8 mouse cellular contexts compared by ENCODE assay signal in the genomic region with DNA sequence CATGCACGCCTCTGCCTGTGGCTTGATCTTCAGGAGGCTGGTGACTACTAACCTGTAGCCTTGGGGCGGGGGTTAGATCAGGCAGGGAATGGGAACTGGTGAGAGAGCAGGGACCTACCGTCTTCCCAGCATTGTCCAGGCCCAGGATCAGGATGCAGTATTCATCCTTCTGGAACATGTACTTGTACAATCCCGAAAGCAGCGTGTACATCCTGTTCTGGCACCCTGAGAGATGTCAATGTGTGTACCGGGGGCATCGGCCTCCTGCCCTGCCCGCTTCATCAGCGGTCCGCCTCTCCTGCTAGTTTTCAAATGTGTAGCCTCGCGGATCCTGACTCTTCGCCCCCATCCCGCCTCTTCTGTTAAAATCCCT. TPM values are rescaled to one million over a fixed set of nuclear protein-coding genes. Genes with fewer than 3 reads are reported as not detected.
DNase-seq lines count a peak whose midpoint lies in the region; ATAC-seq and TF ChIP-seq lines count a peak whose summit lies in the region.

No protein-coding gene starts in this region.

- peak overlapping the region; percentile 75 for H3K9ac ChIP-seq in heart, embryonic 15.5 days
- H3K9ac ChIP-seq in MEL (ENCODE audit: control insufficient read depth, low read depth, low read length, poor library complexity, severe bottlenecking), result peak overlapping the region; percentile 98
- H3K9ac ChIP-seq in midbrain, embryonic 11.5 days (ENCODE audit: low read length), result peak overlapping the region; percentile 90

- ATAC-seq in heart, embryonic 15.5 days (replicated peaks; ENCODE audit: insufficient number of reproducible peaks, insufficient read depth, low FRiP score, low read depth), result no peak
- no peak; the same call in 1 of the 2 replicates for ATAC-seq in midbrain, embryonic 11.5 days (ENCODE audit: low FRiP score)

- TF ChIP-seq EP300 in MEL (IDR thresholded peaks at IDR 0.05; ENCODE audit: low read depth in 1 of 2, low read length in 2 of 2), result no peak

- peaks cover 30% of the 10 kb centered on the region for H3K4me1 ChIP-seq in heart, embryonic 15.5 days (replicated peaks)
- H3K4me1 ChIP-seq in MEL (ENCODE audit: control insufficient read depth in 1 of 2, insufficient read depth in 2 of 2, low read length in 2 of 2), result peaks cover 5 to 13% of the 10 kb centered on the region in 2 experiments
- peaks cover 41% of the 10 kb centered on the region for H3K4me1 ChIP-seq in hindbrain, embryonic 10.5 days (replicated peaks)
- H3K4me1 ChIP-seq in midbrain, embryonic 11.5 days (ENCODE audit: control insufficient read depth, insufficient read depth, low read length), result peaks cover 21% of the 10 kb centered on the region

- no peaks in the 10 kb centered on the region for H3K9me3 ChIP-seq in heart, embryonic 15.5 days (replicated peaks)
- no peaks in the 10 kb centered on the region for H3K9me3 ChIP-seq in MEL (replicated peaks; ENCODE audit: insufficient read depth, low read length)
- H3K9me3 ChIP-seq in hindbrain, embryonic 10.5 days, result no peaks in the 10 kb centered on the region
- H3K9me3 ChIP-seq in midbrain, embryonic 11.5 days (ENCODE audit: control insufficient read depth, low read length), result no peaks in the 10 kb centered on the region

- H3K79me2 ChIP-seq in MEL (ENCODE audit: control insufficient read depth, insufficient read depth, low read length, poor library complexity), result peaks cover 50% of the 10 kb centered on the region

- no peaks in the 10 kb centered on the region for H3K27me3 ChIP-seq in heart, embryonic 15.5 days
- no peaks in the 10 kb centered on the region for H3K27me3 ChIP-seq in MEL (ENCODE audit: control insufficient read depth in 1 of 2, insufficient read depth in 2 of 2, low read length in 2 of 2)
- no peaks in the 10 kb centered on the region for H3K27me3 ChIP-seq in hindbrain, embryonic 10.5 days (ENCODE audit: insufficient read depth, poor library complexity, severe bottlenecking)
- H3K27me3 ChIP-seq in midbrain, embryonic 11.5 days (ENCODE audit: control insufficient read depth, insufficient read depth, low read length), result no peaks in the 10 kb centered on the region

- no peak for TF ChIP-seq POLR2A in MEL (IDR thresholded peaks at IDR 0.05; ENCODE audit: control insufficient read depth in 1 of 2, insufficient read depth in 1 of 2, low read depth in 1 of 2, low read length in 2 of 2, poor library complexity in 1 of 2)

- H3K4me3 ChIP-seq in heart, embryonic 15.5 days, result peak overlapping the region; percentile 86
- H3K4me3 ChIP-seq in MEL (ENCODE audit: control insufficient read depth in 1 of 2, insufficient read depth in 1 of 2, low read depth in 2 of 2, low read length in 2 of 2), result peak overlapping the region; percentile 88 to 98
- H3K4me3 ChIP-seq in hindbrain, embryonic 10.5 days, result peak overlapping the region; percentile 90
- H3K4me3 ChIP-seq in midbrain, embryonic 11.5 days (ENCODE audit: low read depth, low read length), result peak overlapping the region; percentile 88

- no peak for DNase-seq in heart, adult 9 months (ENCODE audit: low spot score in 2 of 2)
- no peak for DNase-seq in MEL (ENCODE audit: low read depth, low spot score)
- DNase-seq in hindbrain, embryonic 10.5 days (ENCODE audit: low spot score), result no peak
- DNase-seq in midbrain, embryonic 11.5 days (ENCODE audit: low spot score, missing footprints), result peak; percentile 83
- DNase-seq in retina, postnatal 1 day, result no peak
- DNase-seq in gastrocnemius, postnatal 10 days, result no peak
- no peak for DNase-seq in embryo, embryonic 10 days (ENCODE audit: low spot score)

- H3K4me2 ChIP-seq in heart, embryonic 15.5 days, result peak overlapping the region; percentile 88
- H3K4me2 ChIP-seq in midbrain, embryonic 11.5 days, result peak overlapping the region; percentile 94

- TF ChIP-seq CTCF in MEL (IDR thresholded peaks at IDR 0.05 in 2 of 3, conservative IDR thresholded peaks at IDR 0.05 in 1 of 3; ENCODE audit: control insufficient read depth in 1 of 3, insufficient read depth in 1 of 3, low read depth in 2 of 3, low read length in 3 of 3, poor library complexity in 1 of 3, severe bottlenecking in 1 of 3), result no peak

- TF ChIP-seq RAD21 in MEL (IDR thresholded peaks at IDR 0.05; ENCODE audit: low read depth, low read length), result no peak

- H3K27ac ChIP-seq in heart, embryonic 15.5 days, result peak overlapping the region; percentile 87
- peak overlapping the region; percentile 63 for H3K27ac ChIP-seq in MEL (ENCODE audit: control insufficient read depth, low read depth, low read length)
- peak overlapping the region; percentile 95 for H3K27ac ChIP-seq in hindbrain, embryonic 10.5 days
- no peak overlapping the region for H3K27ac ChIP-seq in midbrain, embryonic 11.5 days (ENCODE audit: low read depth, low read length)

- 7% methylated on average over 14 of the region's 14 CpGs for WGBS in heart, embryonic 15.5 days
- 12% methylated on average over 14 of the region's 14 CpGs for WGBS in hindbrain, embryonic 10.5 days
- 13% methylated on average over 14 of the region's 14 CpGs for WGBS in midbrain, embryonic 11.5 days

- peaks cover 25% of the 10 kb centered on the region for H3K36me3 ChIP-seq in heart, embryonic 15.5 days
- H3K36me3 ChIP-seq in MEL (ENCODE audit: control insufficient read depth in 1 of 2, insufficient read depth in 2 of 2, low read length in 2 of 2), result peaks cover 15 to 20% of the 10 kb centered on the region in 2 experiments
- peaks cover 62% of the 10 kb centered on the region for H3K36me3 ChIP-seq in hindbrain, embryonic 10.5 days
- peaks cover 6% of the 10 kb centered on the region; the same call in 1 of the 2 replicates for H3K36me3 ChIP-seq in midbrain, embryonic 11.5 days (ENCODE audit: control insufficient read depth, insufficient read depth, low read length)

TF ChIP-seq in MEL, 35 proteins besides CTCF, POLR2A, EP300 and RAD21 (continues in another document):
- TF ChIP-seq NRF1 (IDR thresholded peaks at IDR 0.05; ENCODE audit: insufficient read depth, low read depth, low read length, poor library complexity, severe bottlenecking) (no peak), POLR2AphosphoS5 (IDR thresholded peaks at IDR 0.05; ENCODE audit: borderline replicate concordance, low read depth, low read length) (no peak), JUND (IDR thresholded peaks at IDR 0.05; ENCODE audit: low read depth, low read length) (no peak), TCF12 (IDR thresholded peaks at IDR 0.05; ENCODE audit: low read depth, low read length) (no peak), ETS1 (IDR thresholded peaks at IDR 0.05; ENCODE audit: low read depth, low read length) (no peak), UBTF (IDR thresholded peaks at IDR 0.05; ENCODE audit: borderline replicate concordance, insufficient read depth, low read depth, low read length) (no peak), MAFK (IDR thresholded peaks at IDR 0.05; ENCODE audit: borderline replicate concordance, low read depth, low read length) (no peak), ZMIZ1 (IDR thresholded peaks at IDR 0.05; ENCODE audit: low read depth, low read length) (no peak), CHD1 (IDR thresholded peaks at IDR 0.05; ENCODE audit: low read depth, low read length) (no peak)

RNA-seq across cellular contexts. Expression of gene Zgpat, which starts 0.3 kb away (rescaled TPM):
- polyA plus RNA-seq in heart, embryonic 15.5 days (2015; fragmentation: Nextera tagmentation; extraction: Ambion mirVana), result 24.1 and 32.2 TPM in 2 replicates
- total RNA-seq in MEL (2012; rRNA removed), result 22.5 and 30.7 TPM in 2 replicates
- polyA plus RNA-seq in MEL (2012; ENCODE audit: insufficient read depth in 1 of 2, insufficient read length in 2 of 2, low read depth in 1 of 2, low replicate concordance in 2 of 2, missing spikeins in 1 of 2), result 10 to 100 TPM in 1 of 2 experiments, not detected in 1; 28.0 TPM
- polyA plus RNA-seq in hindbrain, embryonic 10.5 days (2016; fragmentation: Nextera tagmentation; extraction: Ambion mirVana), result 45.4 and 53.0 TPM in 2 replicates
- 34.5 and 36.8 TPM in 2 replicates for polyA plus RNA-seq in midbrain, embryonic 11.5 days (2014; fragmentation: Nextera tagmentation; extraction: Ambion mirVana)
- 10 to 100 TPM; 13.1 to 18.3 TPM for total RNA-seq in gastrocnemius, postnatal 10 days (2021)

RNA-seq across cellular contexts. Expression of gene Arfrp1, which starts 0.7 kb away (rescaled TPM):
- 53.2 and 59.4 TPM in 2 replicates for polyA plus RNA-seq in heart, embryonic 15.5 days (2015; fragmentation: Nextera tagmentation; extraction: Ambion mirVana)
- total RNA-seq in MEL (2012; rRNA removed), result 34.4 and 36.8 TPM in 2 replicates
- 10 to 100 TPM in 1 of 2 experiments, not detected in 1; 68.8 TPM for polyA plus RNA-seq in MEL (2012; ENCODE audit: insufficient read depth in 1 of 2, insufficient read length in 2 of 2, low read depth in 1 of 2, low replicate concordance in 2 of 2, missing spikeins in 1 of 2)
- polyA plus RNA-seq in hindbrain, embryonic 10.5 days (2016; fragmentation: Nextera tagmentation; extraction: Ambion mirVana), result 75.3 and 75.4 TPM in 2 replicates
- polyA plus RNA-seq in midbrain, embryonic 11.5 days (2014; fragmentation: Nextera tagmentation; extraction: Ambion mirVana), result 54.2 and 60.9 TPM in 2 replicates
- total RNA-seq in gastrocnemius, postnatal 10 days (2021), result 10 to 100 TPM; 25.2 to 30.8 TPM

RNA-seq across cellular contexts. Expression of gene Lime1, which starts 15.4 kb away (rescaled TPM):
- 12.0 and 18.9 TPM in 2 replicates for polyA plus RNA-seq in heart, embryonic 15.5 days (2015; fragmentation: Nextera tagmentation; extraction: Ambion mirVana)
- 13.4 and 18.7 TPM in 2 replicates for total RNA-seq in MEL (2012; rRNA removed)
- polyA plus RNA-seq in MEL (2012; ENCODE audit: insufficient read depth in 1 of 2, insufficient read length in 2 of 2, low read depth in 1 of 2, low replicate concordance in 2 of 2, missing spikeins in 1 of 2), result 10 to 100 TPM in 1 of 2 experiments, not detected in 1; 27.4 TPM
- polyA plus RNA-seq in hindbrain, embryonic 10.5 days (2016; fragmentation: Nextera tagmentation; extraction: Ambion mirVana), result 29.5 and 29.7 TPM in 2 replicates
- polyA plus RNA-seq in midbrain, embryonic 11.5 days (2014; fragmentation: Nextera tagmentation; extraction: Ambion mirVana), result 19.7 TPM in 2 replicates
- total RNA-seq in gastrocnemius, postnatal 10 days (2021), result 1 to 10 TPM; 5.8 to 9.7 TPM

RNA-seq across cellular contexts. Expression of gene Rtel1, which starts 44.9 kb away (rescaled TPM):
- polyA plus RNA-seq in heart, embryonic 15.5 days (2015; fragmentation: Nextera tagmentation; extraction: Ambion mirVana), result 18.0 and 27.9 TPM in 2 replicates
- 54.2 and 54.7 TPM in 2 replicates for total RNA-seq in MEL (2012; rRNA removed)
- polyA plus RNA-seq in MEL (2012; ENCODE audit: insufficient read depth in 1 of 2, insufficient read length in 2 of 2, low read depth in 1 of 2, low replicate concordance in 2 of 2, missing spikeins in 1 of 2), result 10 to 100 TPM in 1 of 2 experiments, not detected in 1; 87.0 TPM
- polyA plus RNA-seq in hindbrain, embryonic 10.5 days (2016; fragmentation: Nextera tagmentation; extraction: Ambion mirVana), result 57.7 and 68.1 TPM in 2 replicates
- 50.8 and 57.8 TPM in 2 replicates for polyA plus RNA-seq in midbrain, embryonic 11.5 days (2014; fragmentation: Nextera tagmentation; extraction: Ambion mirVana)
- total RNA-seq in gastrocnemius, postnatal 10 days (2021), result 10 to 100 TPM; 21.1 to 23.0 TPM

RNA-seq across cellular contexts. Expression of gene Stmn3, which starts 50.2 kb away (rescaled TPM):
- 0.89 and 13.4 TPM in 2 replicates for polyA plus RNA-seq in heart, embryonic 15.5 days (2015; fragmentation: Nextera tagmentation; extraction: Ambion mirVana)
- not detected in 2 replicates for total RNA-seq in MEL (2012; rRNA removed)
- not detected for polyA plus RNA-seq in MEL (2012; ENCODE audit: insufficient read depth in 1 of 2, insufficient read length in 2 of 2, low read depth in 1 of 2, low replicate concordance in 2 of 2, missing spikeins in 1 of 2)
- polyA plus RNA-seq in hindbrain, embryonic 10.5 days (2016; fragmentation: Nextera tagmentation; extraction: Ambion mirVana), result 122 and 329 TPM in 2 replicates
- 357 and 359 TPM in 2 replicates for polyA plus RNA-seq in midbrain, embryonic 11.5 days (2014; fragmentation: Nextera tagmentation; extraction: Ambion mirVana)
- 1 to 10 TPM; 1.1 to 1.6 TPM for total RNA-seq in gastrocnemius, postnatal 10 days (2021)
